Mouse (Mus musculus): ENCODE measurements at regions not wholly inside any gene's neighbourhood (a gene's known extent, or its start where the extent isn't known, plus 50 kb on each side); places are given as distances from the start of the nearest gene placed in this dataset.

GRCm38 (mm10) chr13:15911263-15911662 is 100.4 kb upstream of the Inhba start:
- H3K9me3 ChIP-seq (ENCODE audit: control insufficient read depth, low read length): no peaks in the 10 kb centered on the region
- H3K36me3 ChIP-seq (replicated peaks; ENCODE audit: control insufficient read depth, insufficient read depth, low read depth): no peaks in the 10 kb centered on the region
- H3K9ac ChIP-seq (replicated peaks): no peak overlapping the region
- H3K4me1 ChIP-seq (replicated peaks; ENCODE audit: control insufficient read depth in 2 of 2, insufficient read depth in 2 of 2, low read length in 1 of 2): no peaks in the 10 kb centered on the region
- no peak overlapping the region for H3K27ac ChIP-seq
- H3K27me3 ChIP-seq (ENCODE audit: control insufficient read depth, insufficient read depth, low read length): no peaks in the 10 kb centered on the region
- no peak overlapping the region for H3K4me3 ChIP-seq (ENCODE audit: insufficient read depth in 1 of 2, low read depth in 2 of 2, low read length in 2 of 2)
- 59% methylated on average over 1 of the region's 1 CpGs for WGBS (ENCODE audit: insufficient replicate concordance)
- DNase-seq (ENCODE audit: low read depth in 3 of 3, low spot score in 3 of 3): no peak
- no peak overlapping the region for H3K4me2 ChIP-seq (ENCODE audit: low read depth)
- no peak for ATAC-seq (ENCODE audit: insufficient read depth)
- TF ChIP-seq CTCF (IDR thresholded peaks at IDR 0.05; ENCODE audit: low read depth): no peak
- TF ChIP-seq EP300 (IDR thresholded peaks at IDR 0.05; ENCODE audit: low read depth): no peak

GRCm38 (mm10) chr13:15914270-15914669 is 97.4 kb upstream of the Inhba start:
- no peaks in the 10 kb centered on the region for H3K27me3 ChIP-seq (ENCODE audit: control insufficient read depth, insufficient read depth, low read length)
- H3K4me3 ChIP-seq (ENCODE audit: insufficient read depth in 1 of 2, low read depth in 2 of 2, low read length in 2 of 2): no peak overlapping the region
- no peak overlapping the region for H3K27ac ChIP-seq
- DNase-seq (ENCODE audit: low read depth in 3 of 3, low spot score in 3 of 3) (no peak), ATAC-seq (ENCODE audit: insufficient read depth) (no peak)
- H3K9me3 ChIP-seq (ENCODE audit: control insufficient read depth, low read length): no peaks in the 10 kb centered on the region
- H3K36me3 ChIP-seq (replicated peaks; ENCODE audit: control insufficient read depth, insufficient read depth, low read depth): no peaks in the 10 kb centered on the region
- H3K4me2 ChIP-seq (ENCODE audit: low read depth): no peak overlapping the region
- H3K4me1 ChIP-seq (replicated peaks; ENCODE audit: control insufficient read depth in 2 of 2, insufficient read depth in 2 of 2, low read length in 1 of 2): no peaks in the 10 kb centered on the region
- TF ChIP-seq CTCF (IDR thresholded peaks at IDR 0.05; ENCODE audit: low read depth) (no peak), EP300 (IDR thresholded peaks at IDR 0.05; ENCODE audit: low read depth) (no peak)
- 33% methylated on average over 1 of the region's 1 CpGs for WGBS (ENCODE audit: insufficient replicate concordance)
- H3K9ac ChIP-seq (replicated peaks): no peak overlapping the region

GRCm38 (mm10) chr13:15929890-15930289 is 81.8 kb upstream of the Inhba start:
- ATAC-seq (ENCODE audit: insufficient read depth): no peak
- TF ChIP-seq CTCF (IDR thresholded peaks at IDR 0.05; ENCODE audit: low read depth) (no peak), EP300 (IDR thresholded peaks at IDR 0.05; ENCODE audit: low read depth) (no peak)
- no peak overlapping the region for H3K9ac ChIP-seq (replicated peaks)
- WGBS (ENCODE audit: insufficient replicate concordance): 43% methylated on average over 3 of the region's 3 CpGs
- peak in 2 of 3 experiments; percentile 9 to 11 for DNase-seq (ENCODE audit: low read depth in 3 of 3, low spot score in 3 of 3)
- no peak overlapping the region for H3K4me2 ChIP-seq (ENCODE audit: low read depth)
- H3K36me3 ChIP-seq (replicated peaks; ENCODE audit: control insufficient read depth, insufficient read depth, low read depth): no peaks in the 10 kb centered on the region
- no peaks in the 10 kb centered on the region for H3K9me3 ChIP-seq (ENCODE audit: control insufficient read depth, low read length)
- no peak overlapping the region for H3K4me3 ChIP-seq (ENCODE audit: insufficient read depth in 1 of 2, low read depth in 2 of 2, low read length in 2 of 2)
- H3K4me1 ChIP-seq (replicated peaks; ENCODE audit: control insufficient read depth in 2 of 2, insufficient read depth in 2 of 2, low read length in 1 of 2): no peaks in the 10 kb centered on the region
- no peaks in the 10 kb centered on the region for H3K27me3 ChIP-seq (ENCODE audit: control insufficient read depth, insufficient read depth, low read length)
- no peak overlapping the region for H3K27ac ChIP-seq

- Histone ChIP-seq H3K4me3 (ENCODE audit: insufficient read depth in 1 of 2, low read depth in 2 of 2, low read length in 2 of 2) (no peak overlapping the region), H3K27ac (no peak overlapping the region), H3K4me1 (replicated peaks; ENCODE audit: control insufficient read depth in 2 of 2, insufficient read depth in 2 of 2, low read length in 1 of 2) (no peaks in the 10 kb centered on the region), H3K9ac (replicated peaks) (no peak overlapping the region), H3K27me3 (ENCODE audit: control insufficient read depth, insufficient read depth, low read length) (no peaks in the 10 kb centered on the region), H3K36me3 (replicated peaks; ENCODE audit: control insufficient read depth, insufficient read depth, low read depth) (no peaks in the 10 kb centered on the region), H3K9me3 (ENCODE audit: control insufficient read depth, low read length) (no peaks in the 10 kb centered on the region), H3K4me2 (ENCODE audit: low read depth) (no peak overlapping the region)
- no peak for ATAC-seq (ENCODE audit: insufficient read depth)
- no peak for TF ChIP-seq EP300 (IDR thresholded peaks at IDR 0.05; ENCODE audit: low read depth)
- TF ChIP-seq CTCF (IDR thresholded peaks at IDR 0.05; ENCODE audit: low read depth): no peak
- no peak for DNase-seq (ENCODE audit: low read depth in 3 of 3, low spot score in 3 of 3)
- 44% methylated on average over 5 of the region's 5 CpGs for WGBS (ENCODE audit: insufficient replicate concordance)
Observed at GRCm38 (mm10) chr13:15931553-15932162, 80.0 kb upstream of the Inhba start.

- no peak for TF ChIP-seq CTCF (IDR thresholded peaks at IDR 0.05; ENCODE audit: low read depth)
- H3K9ac ChIP-seq (replicated peaks): no peak overlapping the region
- no peaks in the 10 kb centered on the region for H3K9me3 ChIP-seq (ENCODE audit: control insufficient read depth, low read length)
- no peak overlapping the region for H3K27ac ChIP-seq
- ATAC-seq (ENCODE audit: insufficient read depth): no peak
- no peak overlapping the region for H3K4me2 ChIP-seq (ENCODE audit: low read depth)
- H3K4me3 ChIP-seq (ENCODE audit: insufficient read depth in 1 of 2, low read depth in 2 of 2, low read length in 2 of 2): no peak overlapping the region
- no peaks in the 10 kb centered on the region for H3K27me3 ChIP-seq (ENCODE audit: control insufficient read depth, insufficient read depth, low read length)
- no peaks in the 10 kb centered on the region for H3K4me1 ChIP-seq (replicated peaks; ENCODE audit: control insufficient read depth in 2 of 2, insufficient read depth in 2 of 2, low read length in 1 of 2)
- no peak for DNase-seq (ENCODE audit: low read depth in 3 of 3, low spot score in 3 of 3)
- WGBS (ENCODE audit: insufficient replicate concordance): 62% methylated on average over 1 of the region's 1 CpGs
- no peaks in the 10 kb centered on the region for H3K36me3 ChIP-seq (replicated peaks; ENCODE audit: control insufficient read depth, insufficient read depth, low read depth)
Observed at GRCm38 (mm10) chr13:15935689-15936088, 76.0 kb upstream of the Inhba start.

All from liver, embryonic 14.5 days (tissue).